Comparison of ENCODE assay signal across 9 mouse cellular contexts in genomic region chr9:16502673-16503343, GRCm38 (mm10). TPM values are rescaled to one million over a fixed set of nuclear protein-coding genes. Genes with fewer than 3 reads are reported as not detected.
A peak's percentile ranks its signal among the peaks of the same experiment; 100 is the strongest.
DNase-seq lines count a peak whose midpoint lies in the region; ATAC-seq and TF ChIP-seq lines count a peak whose summit lies in the region.
"Had no signal": no experiment of that assay in that cellular context is flagged by ENCODE, and none has a peak within 500 bp of the region (broad histone marks: within the 10 kb centered on the region; RNA-seq: fewer than 3 reads in every experiment).

No protein-coding gene starts in this region.

- ATAC-seq in lung, postnatal 0 days: no peak
- no peak for ATAC-seq in neural tube, embryonic 15.5 days (ENCODE audit: low FRiP score)

- peak; percentile 48 to 61 for DNase-seq in cerebellum, postnatal 14 days
- DNase-seq in cerebellum, adult 11-12 months: no peak
- DNase-seq in lung, postnatal 0 days (ENCODE audit: low spot score): no peak
- no peak for DNase-seq in lung, postnatal 25 days (ENCODE audit: low spot score)
- peak; percentile 22 for DNase-seq in left cerebral cortex, adult 11 months (ENCODE audit: low spot score)
- DNase-seq in natural killer cell, adult 2 months (ENCODE audit: low spot score in 2 of 2): no peak
- no peak for DNase-seq in gastrocnemius, adult 18-20 months (ENCODE audit: low spot score)

- H3K4me1 ChIP-seq in lung, postnatal 0 days (ENCODE audit: insufficient read depth, low read depth, low read length): peaks cover 6% of the 10 kb centered on the region; the same call in 1 of the 2 replicates
- H3K4me1 ChIP-seq in neural tube, embryonic 15.5 days: peaks cover 20% of the 10 kb centered on the region

- H3K27ac ChIP-seq in lung, postnatal 0 days (ENCODE audit: low read length): no peak overlapping the region
- H3K27ac ChIP-seq in neural tube, embryonic 15.5 days (replicated peaks): peak overlapping the region; percentile 93

- H3K4me3 ChIP-seq in lung, postnatal 0 days (ENCODE audit: low read depth, low read length): no peak overlapping the region
- H3K4me3 ChIP-seq in neural tube, embryonic 15.5 days (replicated peaks): peak overlapping the region; percentile 82

- no peaks in the 10 kb centered on the region for H3K9me3 ChIP-seq in lung, postnatal 0 days (ENCODE audit: low read length)
- H3K9me3 ChIP-seq in neural tube, embryonic 15.5 days (replicated peaks): no peaks in the 10 kb centered on the region
- H3K9me3 ChIP-seq: megakaryocyte, embryonic 14.5 days had no signal

- no peak for TF ChIP-seq CTCF in lung, postnatal 0 days (IDR thresholded peaks at IDR 0.05)

- H3K36me3 ChIP-seq in lung, postnatal 0 days (ENCODE audit: insufficient read depth, low read length): no peaks in the 10 kb centered on the region
- no peaks in the 10 kb centered on the region for H3K36me3 ChIP-seq in neural tube, embryonic 15.5 days

- H3K4me2 ChIP-seq in lung, postnatal 0 days (replicated peaks; ENCODE audit: low read depth, low read length): peak overlapping the region; percentile 68
- H3K4me2 ChIP-seq in neural tube, embryonic 15.5 days: peak overlapping the region; percentile 68

- H3K9ac ChIP-seq in lung, postnatal 0 days (replicated peaks; ENCODE audit: low read depth): no peak overlapping the region
- peak overlapping the region; percentile 92 for H3K9ac ChIP-seq in neural tube, embryonic 15.5 days (replicated peaks)

- TF ChIP-seq EP300 in lung, postnatal 0 days (IDR thresholded peaks at IDR 0.05): no peak

- WGBS in lung, postnatal 0 days: 15% methylated on average over 13 of the region's 13 CpGs
- 9% methylated on average over 13 of the region's 13 CpGs for WGBS in neural tube, embryonic 15.5 days

- peaks cover 23% of the 10 kb centered on the region for H3K27me3 ChIP-seq in lung, postnatal 0 days (replicated peaks; ENCODE audit: insufficient read depth, low read length)
- no peaks in the 10 kb centered on the region for H3K27me3 ChIP-seq in neural tube, embryonic 15.5 days (replicated peaks)

RNA-seq across cellular contexts. Expression of gene Fat3, which starts 1.7 kb away (rescaled TPM):
- polyA plus RNA-seq in lung, postnatal 0 days (2015; fragmentation: Nextera tagmentation; extraction: Ambion mirVana): 0.77 and 0.78 TPM in 2 replicates
- 7.8 and 10.2 TPM in 2 replicates for polyA plus RNA-seq in neural tube, embryonic 15.5 days (2015; fragmentation: Nextera tagmentation; extraction: Ambion mirVana)
- total RNA-seq in gastrocnemius, adult 18-20 months (2021): under 1 TPM; 0.37 to 0.45 TPM

Comparison
In these comparisons a context has a peak if more than half of its experiments do, and no peak if none do; other contexts are left out.
1. DNase-seq: peak in cerebellum, postnatal 14 days (2 of 2) and left cerebral cortex, adult 11 months (single experiment); none in cerebellum, adult 11-12 months (single experiment), lung, postnatal 0 days (single experiment), lung, postnatal 25 days (single experiment), natural killer cell, adult 2 months (0 of 2) and gastrocnemius, adult 18-20 months (single experiment).